Comparison of ENCODE assay signal across 22 mouse cellular contexts in genomic region chr6:125558831-125559230, GRCm38 (mm10). TPM values are rescaled to one million over a fixed set of nuclear protein-coding genes. Genes with fewer than 3 reads are reported as not detected.
DNase-seq lines count a peak whose midpoint lies in the region; ATAC-seq and TF ChIP-seq lines count a peak whose summit lies in the region.
"Had no signal": no experiment of that assay in that cellular context is flagged by ENCODE, and none has a peak within 500 bp of the region (broad histone marks: within the 10 kb centered on the region; RNA-seq: fewer than 3 reads in every experiment).

No protein-coding gene starts in this region.

- no peaks in the 10 kb centered on the region for H3K4me1 ChIP-seq in kidney, postnatal 0 days (replicated peaks; ENCODE audit: insufficient read depth, low read length)
- H3K4me1 ChIP-seq in megakaryocyte, embryonic 14.5 days = peaks cover 99% of the 10 kb centered on the region
- H3K4me1 ChIP-seq in stomach, postnatal 0 days (replicated peaks; ENCODE audit: control insufficient read depth, insufficient read depth) = no peaks in the 10 kb centered on the region
- H3K4me1 ChIP-seq in lung, adult 2 months (ENCODE audit: control insufficient read depth, insufficient read depth, low read length) = no peaks in the 10 kb centered on the region

- H3K4me2 ChIP-seq in kidney, postnatal 0 days (ENCODE audit: low read length) = no peak overlapping the region
- no peak overlapping the region for H3K4me2 ChIP-seq in stomach, postnatal 0 days (replicated peaks; ENCODE audit: low read depth)

- no peaks in the 10 kb centered on the region for H3K36me3 ChIP-seq in kidney, postnatal 0 days (ENCODE audit: insufficient read depth, low read length)
- H3K36me3 ChIP-seq in megakaryocyte, embryonic 14.5 days (replicated peaks; ENCODE audit: low read length) = peaks cover 99% of the 10 kb centered on the region
- no peaks in the 10 kb centered on the region for H3K36me3 ChIP-seq in stomach, postnatal 0 days (ENCODE audit: control insufficient read depth, insufficient read depth, low read length)
- H3K36me3 ChIP-seq: G1E had no signal

- H3K9me3 ChIP-seq in kidney, postnatal 0 days (replicated peaks; ENCODE audit: low read length) = no peaks in the 10 kb centered on the region
- no peaks in the 10 kb centered on the region for H3K9me3 ChIP-seq in megakaryocyte, embryonic 14.5 days
- no peaks in the 10 kb centered on the region for H3K9me3 ChIP-seq in stomach, postnatal 0 days (ENCODE audit: control insufficient read depth, low read length)

- peak; percentile 91 for DNase-seq in heart, adult 11 months
- DNase-seq in heart, adult 8-10 months (ENCODE audit: low spot score) = no peak
- peak; percentile 13 for DNase-seq in kidney, postnatal 0 days (ENCODE audit: low spot score)
- no peak for DNase-seq in kidney, postnatal 14 days
- DNase-seq in stomach, postnatal 0 days (ENCODE audit: low spot score) = no peak
- no peak for DNase-seq in lung, adult 2 months
- DNase-seq: adrenal gland, adult 2 months; adrenal gland, adult 8-10 months; adrenal gland, postnatal 10 days; adrenal gland, postnatal 14 days; adrenal gland, postnatal 25 days; adrenal gland, postnatal 36 days; B cell, adult 2 months; cerebellum, adult 11 months; cerebellum, adult 11-12 months had no signal

- no peak; the same call in 1 of the 2 replicates for TF ChIP-seq CTCF in kidney, postnatal 0 days (IDR thresholded peaks at IDR 0.05; ENCODE audit: low read depth)
- TF ChIP-seq CTCF in stomach, postnatal 0 days (IDR thresholded peaks at IDR 0.05; ENCODE audit: low read depth) = peak; percentile 9; the same call in 1 of the 2 replicates
- no peak for TF ChIP-seq CTCF in lung, adult 2 months (IDR thresholded peaks at IDR 0.05; ENCODE audit: insufficient read depth, low read length)

- H3K9ac ChIP-seq in kidney, postnatal 0 days (ENCODE audit: low read depth, low read length) = no peak overlapping the region
- H3K9ac ChIP-seq in stomach, postnatal 0 days (ENCODE audit: low read length) = no peak overlapping the region

- TF ChIP-seq EP300 in stomach, postnatal 0 days (optimal IDR thresholded peaks at IDR 0.05) = no peak

- H3K27me3 ChIP-seq in kidney, postnatal 0 days (ENCODE audit: insufficient read depth, low read length) = no peaks in the 10 kb centered on the region
- H3K27me3 ChIP-seq in megakaryocyte, embryonic 14.5 days (replicated peaks) = no peaks in the 10 kb centered on the region
- no peaks in the 10 kb centered on the region for H3K27me3 ChIP-seq in stomach, postnatal 0 days (ENCODE audit: control insufficient read depth, insufficient read depth, low read length)
- H3K27me3 ChIP-seq: Patski had no signal

- WGBS in kidney, postnatal 0 days = 66% methylated on average over 8 of the region's 8 CpGs
- WGBS in stomach, postnatal 0 days = 84% methylated on average over 8 of the region's 8 CpGs
- WGBS in lung, adult 2 months = 73% methylated on average over 8 of the region's 8 CpGs

- H3K27ac ChIP-seq in kidney, postnatal 0 days = no peak overlapping the region
- H3K27ac ChIP-seq in stomach, postnatal 0 days (replicated peaks) = no peak overlapping the region

- H3K4me3 ChIP-seq in kidney, postnatal 0 days (replicated peaks; ENCODE audit: low read depth, low read length) = no peak overlapping the region
- H3K4me3 ChIP-seq in megakaryocyte, embryonic 14.5 days (replicated peaks) = peak overlapping the region; percentile 70
- H3K4me3 ChIP-seq in stomach, postnatal 0 days (ENCODE audit: low read depth, low read length) = no peak overlapping the region
- no peak overlapping the region for H3K4me3 ChIP-seq in lung, adult 2 months (replicated peaks; ENCODE audit: extremely low read depth, low read depth, low read length)

- TF ChIP-seq POLR2A in lung, adult 2 months (IDR thresholded peaks at IDR 0.05; ENCODE audit: borderline replicate concordance, extremely low read depth, low read depth, low read length) = no peak

- ATAC-seq in kidney, postnatal 0 days (replicated peaks; ENCODE audit: low FRiP score, low read depth) = no peak
- no peak for ATAC-seq in megakaryocyte, adult 5-6 weeks (ENCODE audit: poor library complexity, severe bottlenecking)
- no peak for ATAC-seq in stomach, postnatal 0 days (ENCODE audit: low FRiP score, low TSS enrichment)
- ATAC-seq: activated CD4-positive, CD25-positive, alpha-beta regulatory T cell, adult 4 months; CD4-positive, CD25-positive, alpha-beta regulatory T cell, adult 4 months; Patski had no signal

RNA-seq across cellular contexts. Expression of gene Vwf, which starts 12.3 kb away (rescaled TPM):
- 100 to 1,000 TPM in 2 of 4 experiments, 10 to 100 TPM in 2; 82.6 to 137 (median 104) TPM for total RNA-seq in heart, adult 8-10 months (2022)
- 4.5 and 5.1 TPM in 2 replicates for polyA plus RNA-seq in kidney, postnatal 0 days (2015; fragmentation: Nextera tagmentation; extraction: Ambion mirVana)
- polyA plus RNA-seq in megakaryocyte, embryonic 14.5 days (2012; ENCODE audit: insufficient read depth, low replicate concordance) = 331 and 373 TPM in 2 replicates
- 0.18 and 1.6 TPM in 2 replicates for total RNA-seq in megakaryocyte, adult 5-6 weeks (2015)
- total RNA-seq in megakaryocyte, adult 5-6 weeks (2017) = 0.26 and 0.49 TPM in 2 replicates
- 7.8 and 9.5 TPM in 2 replicates for polyA plus RNA-seq in stomach, postnatal 0 days (2015; fragmentation: Nextera tagmentation; extraction: Ambion mirVana)
- 421 and 464 TPM in 2 replicates for polyA plus RNA-seq in lung, adult 2 months (2012; rRNA removed)
- total RNA-seq: CH12.LX had no signal
- polyA plus RNA-seq: CD4-positive, CD25-positive, alpha-beta regulatory T cell, adult 4 months had no signal

Comparison
In these comparisons a context has a peak if more than half of its experiments do, and no peak if none do; other contexts are left out.
1. DNase-seq: peak in heart, adult 11 months (single experiment) and kidney, postnatal 0 days (single experiment); none in heart, adult 8-10 months (single experiment), kidney, postnatal 14 days (single experiment), stomach, postnatal 0 days (single experiment) and lung, adult 2 months (single experiment).
2. RNA of gene Vwf, which starts 12.3 kb away (polyA plus RNA-seq): 421 to 464 TPM in lung, adult 2 months and 331 to 373 TPM in megakaryocyte, embryonic 14.5 days; 7.8 to 9.5 TPM in stomach, postnatal 0 days and 4.5 to 5.1 TPM in kidney, postnatal 0 days; every median in the first group is over 10 times any median in the second.